Mouse (Mus musculus) megakaryocyte-erythroid progenitor cell, adult 5-6 weeks (primary cell): ENCODE measurements around the gene Olfr629. TPM values are rescaled to one million over a fixed set of nuclear protein-coding genes. Genes with fewer than 3 reads are reported as not detected.
A peak's percentile ranks its signal among the peaks of the same experiment; 100 is the strongest.
"Not testable (repeated sequence)": the region's sequence is repeated elsewhere in the genome, so short reads cannot be mapped to it uniquely, and the experiment has no call there.

Experiments used
- ATAC-seq: replicated peaks from 2 replicates; pipeline ENCODE4 v1.8.0; 2016; ENCODE audit warnings: mild to moderate bottlenecking, inconsistent platforms; ENCODE audit not compliant: severe bottlenecking, poor library complexity, low FRiP score, low TSS enrichment
- total RNA-seq, 2 experiments: library from RNA; stranded (forward) in 1 of 2; stranded (reverse) in 1 of 2; fragments of 200-1000, 215-1000 nt in 1 of 2; fragments of >200 nt in 1 of 2; fragmentation: Nextera tagmentation in 1 of 2; gene quantifications; 2 replicates each; pipeline ENCODE4 v1.2.3; 2014 to 2017

Gene Olfr629
- total RNA-seq (2014; fragmentation: Nextera tagmentation), result not detected in 2 replicates
- not detected in 2 replicates for total RNA-seq (2017)

GRCm38 (mm10) chr7:103744843-103745242, at the start of gene Olfr629:
Gene Olfr629, minus strand, starts transcription at chr7:103744943.
- no peak for ATAC-seq

GRCm38 (mm10) chr7:103792669-103793388, 48.1 kb upstream of the Olfr629 start:
- ATAC-seq, result peak; percentile 100

GRCm38 (mm10) chr7:103791721-103792120, 47.0 kb upstream of the Olfr629 start, which contains the start of gene Olfr67:
Gene Olfr67, minus strand, starts transcription at chr7:103791821.
- no peak for ATAC-seq

GRCm38 (mm10) chr7:103779598-103779997, 34.9 kb upstream of the Olfr629 start, which contains the start of gene Olfr68:
Gene Olfr68, minus strand, starts transcription at chr7:103779698.
- ATAC-seq, result no peak

GRCm38 (mm10) chr7:103777652-103778051, 32.9 kb upstream of the Olfr629 start:
- ATAC-seq, result peak; percentile 95

GRCm38 (mm10) chr7:103771494-103771893, 26.8 kb upstream of the Olfr629 start, which contains the start of gene Olfr69:
Gene Olfr69, minus strand, starts transcription at chr7:103771594.
- ATAC-seq, result no peak

- peak; percentile 86 for ATAC-seq
Measured at GRCm38 (mm10) chr7:103767687-103768086, 22.9 kb upstream of the Olfr629 start.

GRCm38 (mm10) chr7:103762212-103762611, 17.5 kb upstream of the Olfr629 start:
- not testable (repeated sequence) for ATAC-seq

- no peak for ATAC-seq
Measured at GRCm38 (mm10) chr7:103757233-103757632, 12.5 kb upstream of the Olfr629 start, which contains the start of gene Olfr630. Gene Olfr630, minus strand, starts transcription at chr7:103757333.

GRCm38 (mm10) chr7:103730074-103730473, 14.7 kb downstream of the Olfr629 start, which contains the start of gene Olfr628:
Gene Olfr628, plus strand, starts transcription at chr7:103730374.
- no peak for ATAC-seq

- not testable (repeated sequence) for ATAC-seq
Measured at GRCm38 (mm10) chr7:103716398-103716797, 28.3 kb downstream of the Olfr629 start.

- no peak for ATAC-seq
Measured at GRCm38 (mm10) chr7:103714371-103714770, 30.4 kb downstream of the Olfr629 start, which contains the start of gene Olfr243. Gene Olfr243, plus strand, starts transcription at chr7:103714671.

GRCm38 (mm10) chr7:103712024-103712423, 32.7 kb downstream of the Olfr629 start:
- peak; percentile 84 for ATAC-seq

- no peak for ATAC-seq
Measured at GRCm38 (mm10) chr7:103699469-103699868, 45.3 kb downstream of the Olfr629 start.

Other genes with a start within 250 kb of the Olfr629 start
Only the 30 nearest of the 33 such genes appear.
- not detected in 2 replicates for gene Olfr611, start 224.1 kb downstream of the Olfr629 start, total RNA-seq (2014; fragmentation: Nextera tagmentation)
- gene Olfr611, start 224.1 kb downstream of the Olfr629 start, total RNA-seq (2017), result not detected in 2 replicates
- not detected in 2 replicates for gene Olfr612, start 202.2 kb downstream of the Olfr629 start, total RNA-seq (2014; fragmentation: Nextera tagmentation)
- gene Olfr612, start 202.2 kb downstream of the Olfr629 start, total RNA-seq (2017), result not detected in 2 replicates
- gene Olfr613, start 196.9 kb downstream of the Olfr629 start, total RNA-seq (2014; fragmentation: Nextera tagmentation), result not detected in 2 replicates
- gene Olfr613, start 196.9 kb downstream of the Olfr629 start, total RNA-seq (2017), result not detected in 2 replicates
- not detected in 2 replicates for gene Olfr615, start 188.9 kb downstream of the Olfr629 start, total RNA-seq (2014; fragmentation: Nextera tagmentation)
- not detected in 2 replicates for gene Olfr615, start 188.9 kb downstream of the Olfr629 start, total RNA-seq (2017)
- gene Olfr616, start 175.8 kb downstream of the Olfr629 start, total RNA-seq (2014; fragmentation: Nextera tagmentation), result not detected in 2 replicates
- not detected in 2 replicates for gene Olfr616, start 175.8 kb downstream of the Olfr629 start, total RNA-seq (2017)
- gene Olfr617, start 171.9 kb downstream of the Olfr629 start, total RNA-seq (2014; fragmentation: Nextera tagmentation), result not detected in 2 replicates
- gene Olfr617, start 171.9 kb downstream of the Olfr629 start, total RNA-seq (2017), result not detected in 2 replicates
- gene Olfr618, start 154.8 kb downstream of the Olfr629 start, total RNA-seq (2014; fragmentation: Nextera tagmentation), result not detected in 2 replicates
- gene Olfr618, start 154.8 kb downstream of the Olfr629 start, total RNA-seq (2017), result not detected in 2 replicates
- gene Olfr619, start 144.4 kb downstream of the Olfr629 start, total RNA-seq (2014; fragmentation: Nextera tagmentation), result not detected in 2 replicates
- not detected in 2 replicates for gene Olfr619, start 144.4 kb downstream of the Olfr629 start, total RNA-seq (2017)
- not detected in 2 replicates for gene Olfr620, start 132.4 kb downstream of the Olfr629 start, total RNA-seq (2014; fragmentation: Nextera tagmentation)
- gene Olfr620, start 132.4 kb downstream of the Olfr629 start, total RNA-seq (2017), result not detected in 2 replicates
- not detected in 2 replicates for gene Olfr622, start 102.2 kb downstream of the Olfr629 start, total RNA-seq (2014; fragmentation: Nextera tagmentation)
- gene Olfr622, start 102.2 kb downstream of the Olfr629 start, total RNA-seq (2017), result not detected in 2 replicates
- not detected in 2 replicates for gene Olfr623, start 81.2 kb downstream of the Olfr629 start, total RNA-seq (2014; fragmentation: Nextera tagmentation)
- not detected in 2 replicates for gene Olfr623, start 81.2 kb downstream of the Olfr629 start, total RNA-seq (2017)
- not detected in 2 replicates for gene Olfr624, start 73.8 kb downstream of the Olfr629 start, total RNA-seq (2014; fragmentation: Nextera tagmentation)
- not detected in 2 replicates for gene Olfr624, start 73.8 kb downstream of the Olfr629 start, total RNA-seq (2017)
- gene Olfr625-ps1, start 62.2 kb downstream of the Olfr629 start, total RNA-seq (2014; fragmentation: Nextera tagmentation), result not detected in 2 replicates
- not detected in 2 replicates for gene Olfr625-ps1, start 62.2 kb downstream of the Olfr629 start, total RNA-seq (2017)
- gene Olfr243, start 30.3 kb downstream of the Olfr629 start, total RNA-seq (2014; fragmentation: Nextera tagmentation), result not detected in 2 replicates
- not detected in 2 replicates for gene Olfr243, start 30.3 kb downstream of the Olfr629 start, total RNA-seq (2017)
- gene Olfr628, start 14.6 kb downstream of the Olfr629 start, total RNA-seq (2014; fragmentation: Nextera tagmentation), result not detected in 2 replicates
- not detected in 2 replicates for gene Olfr628, start 14.6 kb downstream of the Olfr629 start, total RNA-seq (2017)
- gene Olfr630, start 12.4 kb upstream of the Olfr629 start, total RNA-seq (2014; fragmentation: Nextera tagmentation), result not detected in 2 replicates
- not detected in 2 replicates for gene Olfr630, start 12.4 kb upstream of the Olfr629 start, total RNA-seq (2017)
- gene Olfr69, start 26.7 kb upstream of the Olfr629 start, total RNA-seq (2014; fragmentation: Nextera tagmentation), result not detected in 2 replicates
- gene Olfr69, start 26.7 kb upstream of the Olfr629 start, total RNA-seq (2017), result not detected in 2 replicates
- gene Olfr68, start 34.8 kb upstream of the Olfr629 start, total RNA-seq (2014; fragmentation: Nextera tagmentation), result not detected in 2 replicates
- not detected in 2 replicates for gene Olfr68, start 34.8 kb upstream of the Olfr629 start, total RNA-seq (2017)
- not detected in 2 replicates for gene Olfr67, start 46.9 kb upstream of the Olfr629 start, total RNA-seq (2014; fragmentation: Nextera tagmentation)
- not detected in 2 replicates for gene Olfr67, start 46.9 kb upstream of the Olfr629 start, total RNA-seq (2017)
- gene Hbb-bt, start 69.1 kb upstream of the Olfr629 start, total RNA-seq (2014; fragmentation: Nextera tagmentation), result 118 and 169 TPM in 2 replicates
- gene Hbb-bt, start 69.1 kb upstream of the Olfr629 start, total RNA-seq (2017), result 10.7 and 57.4 TPM in 2 replicates
- gene Hbb-bs, start 83.2 kb upstream of the Olfr629 start, total RNA-seq (2014; fragmentation: Nextera tagmentation), result 149 and 199 TPM in 2 replicates
- gene Hbb-bs, start 83.2 kb upstream of the Olfr629 start, total RNA-seq (2017), result 20.1 and 148 TPM in 2 replicates
- not detected in 2 replicates for gene Hbb-bh2, start 95.6 kb upstream of the Olfr629 start, total RNA-seq (2014; fragmentation: Nextera tagmentation)
- not detected in 2 replicates for gene Hbb-bh2, start 95.6 kb upstream of the Olfr629 start, total RNA-seq (2017)
- not detected in 2 replicates for gene Hbb-bh1, start 98.2 kb upstream of the Olfr629 start, total RNA-seq (2014; fragmentation: Nextera tagmentation)
- not detected in 2 replicates for gene Hbb-bh1, start 98.2 kb upstream of the Olfr629 start, total RNA-seq (2017)
- gene Hbb-y, start 108.3 kb upstream of the Olfr629 start, total RNA-seq (2014; fragmentation: Nextera tagmentation), result not detected in 2 replicates
- not detected in 2 replicates for gene Hbb-y, start 108.3 kb upstream of the Olfr629 start, total RNA-seq (2017)
- gene Olfr66, start 141.3 kb upstream of the Olfr629 start, total RNA-seq (2014; fragmentation: Nextera tagmentation), result not detected in 2 replicates
- not detected in 2 replicates for gene Olfr66, start 141.3 kb upstream of the Olfr629 start, total RNA-seq (2017)
- gene Olfr64, start 149.5 kb upstream of the Olfr629 start, total RNA-seq (2014; fragmentation: Nextera tagmentation), result not detected in 2 replicates
- gene Olfr64, start 149.5 kb upstream of the Olfr629 start, total RNA-seq (2017), result not detected in 2 replicates
- not detected in 2 replicates for gene Olfr65, start 158.5 kb upstream of the Olfr629 start, total RNA-seq (2014; fragmentation: Nextera tagmentation)
- not detected in 2 replicates for gene Olfr65, start 158.5 kb upstream of the Olfr629 start, total RNA-seq (2017)
- not detected in 2 replicates for gene Olfr631, start 183.9 kb upstream of the Olfr629 start, total RNA-seq (2014; fragmentation: Nextera tagmentation)
- not detected in 2 replicates for gene Olfr631, start 183.9 kb upstream of the Olfr629 start, total RNA-seq (2017)
- not detected in 2 replicates for gene Olfr632, start 189.4 kb upstream of the Olfr629 start, total RNA-seq (2014; fragmentation: Nextera tagmentation)
- not detected in 2 replicates for gene Olfr632, start 189.4 kb upstream of the Olfr629 start, total RNA-seq (2017)
- not detected in 2 replicates for gene Olfr633, start 199.5 kb upstream of the Olfr629 start, total RNA-seq (2014; fragmentation: Nextera tagmentation)
- gene Olfr633, start 199.5 kb upstream of the Olfr629 start, total RNA-seq (2017), result not detected in 2 replicates